14 mouse cellular contexts compared by ENCODE assay signal in the genomic region with DNA sequence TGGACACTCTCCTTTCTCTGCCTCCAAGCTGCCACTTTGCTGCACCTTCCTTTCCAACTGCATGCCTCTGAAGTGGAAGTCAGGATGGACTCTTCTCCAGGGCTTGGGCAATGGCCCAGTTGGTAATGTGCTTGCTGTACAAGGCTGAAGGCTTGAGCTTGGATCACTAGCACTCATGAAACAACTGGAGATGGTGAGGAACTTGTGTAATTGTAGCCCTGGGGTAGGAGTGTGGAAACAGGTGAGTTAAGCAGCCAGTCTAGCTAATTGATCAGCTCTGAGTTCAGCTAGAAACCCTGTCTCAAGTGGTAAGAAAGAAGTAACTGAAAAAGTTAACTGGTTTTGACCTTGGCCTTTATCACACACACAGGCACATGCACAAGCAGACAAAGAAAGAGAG.
DNase-seq lines count a peak whose midpoint lies in the region.
"Had no signal": no experiment of that assay in that cellular context is flagged by ENCODE, and none has a peak within 500 bp of the region (broad histone marks: within the 10 kb centered on the region; RNA-seq: fewer than 3 reads in every experiment).

No protein-coding gene starts in this region.

- DNase-seq in fat pad, adult 2 months (ENCODE audit: extremely low read depth, low read depth, low spot score) = peak; percentile 90
- peak; percentile 85 for DNase-seq in gonadal fat pad, adult 2 months (ENCODE audit: low read depth)
- DNase-seq in kidney, adult 11 months = no peak
- DNase-seq in layer of hippocampus, adult 9-11 months = no peak
- DNase-seq: adrenal gland, adult 2 months; adrenal gland, adult 8-10 months; adrenal gland, postnatal 10 days; adrenal gland, postnatal 14 days; adrenal gland, postnatal 25 days; adrenal gland, postnatal 36 days; B cell, adult 2 months; cerebellum, adult 11 months; cerebellum, adult 11-12 months; cerebellum, adult 18-20 months had no signal

Comparison
In these comparisons a context has a peak if more than half of its experiments do, and no peak if none do; other contexts are left out.
1. DNase-seq: peak in fat pad, adult 2 months (single experiment) and gonadal fat pad, adult 2 months (single experiment); none in kidney, adult 11 months (single experiment) and layer of hippocampus, adult 9-11 months (single experiment).